Mouse (Mus musculus): ENCODE results near the gene Metap1. TPM values are rescaled to one million over a fixed set of nuclear protein-coding genes. Genes with fewer than 3 reads are reported as not detected.

Metap1 gene
- polyA plus RNA-seq, 1 experiment from 2014 or later = 49.2 TPM

- H3K4me1 ChIP-seq (ENCODE audit: control insufficient read depth, insufficient read depth, low read length) = no peaks in the 10 kb centered on the region
- no peak overlapping the region for H3K27ac ChIP-seq (ENCODE audit: low read depth, low read length)
- WGBS = 85% methylated on average over 2 of the region's 2 CpGs
- H3K36me3 ChIP-seq (ENCODE audit: control insufficient read depth, insufficient read depth, low read length) = peaks cover 10% of the 10 kb centered on the region
- H3K4me3 ChIP-seq (ENCODE audit: low read depth, low read length) = no peak overlapping the region
- DNase-seq (ENCODE audit: low spot score, missing footprints) (no peak), ATAC-seq (ENCODE audit: low FRiP score) (peak; percentile 60; the same call in 1 of the 2 replicates)
- no peaks in the 10 kb centered on the region for H3K9me3 ChIP-seq (ENCODE audit: control insufficient read depth, low read length)
- H3K4me2 ChIP-seq = no peak overlapping the region
- no peak overlapping the region for H3K9ac ChIP-seq (ENCODE audit: low read length)
- H3K27me3 ChIP-seq (ENCODE audit: control insufficient read depth, insufficient read depth, low read length) = no peaks in the 10 kb centered on the region
Observed at GRCm38 (mm10) chr3:138463137-138463536, 26.2 kb downstream of the Metap1 start.

- WGBS = 94% methylated on average over 3 of the region's 3 CpGs
- H3K9me3 ChIP-seq (ENCODE audit: control insufficient read depth, low read length) = no peaks in the 10 kb centered on the region
- ATAC-seq (ENCODE audit: low FRiP score) (no peak), DNase-seq (ENCODE audit: low spot score, missing footprints) (peak; percentile 54)
- no peak overlapping the region for H3K4me3 ChIP-seq (ENCODE audit: low read depth, low read length)
- no peak overlapping the region for H3K9ac ChIP-seq (ENCODE audit: low read length)
- H3K4me2 ChIP-seq = no peak overlapping the region
- H3K27ac ChIP-seq (ENCODE audit: low read depth, low read length) = no peak overlapping the region
- H3K27me3 ChIP-seq (ENCODE audit: control insufficient read depth, insufficient read depth, low read length) = no peaks in the 10 kb centered on the region
- peaks cover 12% of the 10 kb centered on the region for H3K36me3 ChIP-seq (ENCODE audit: control insufficient read depth, insufficient read depth, low read length)
- H3K4me1 ChIP-seq (ENCODE audit: control insufficient read depth, insufficient read depth, low read length) = no peaks in the 10 kb centered on the region
Observed at GRCm38 (mm10) chr3:138461832-138462231, 27.5 kb downstream of the Metap1 start.

- ATAC-seq (ENCODE audit: low FRiP score) = no peak
- no peak overlapping the region for H3K9ac ChIP-seq (ENCODE audit: low read length)
- no peak overlapping the region for H3K27ac ChIP-seq (ENCODE audit: low read depth, low read length)
- H3K36me3 ChIP-seq (ENCODE audit: control insufficient read depth, insufficient read depth, low read length) = peaks cover 15% of the 10 kb centered on the region
- H3K27me3 ChIP-seq (ENCODE audit: control insufficient read depth, insufficient read depth, low read length) = no peaks in the 10 kb centered on the region
- H3K4me3 ChIP-seq (ENCODE audit: low read depth, low read length) = no peak overlapping the region
- H3K4me2 ChIP-seq = no peak overlapping the region
- DNase-seq (ENCODE audit: low spot score, missing footprints) = no peak
- no peaks in the 10 kb centered on the region for H3K4me1 ChIP-seq (ENCODE audit: control insufficient read depth, insufficient read depth, low read length)
- H3K9me3 ChIP-seq (ENCODE audit: control insufficient read depth, low read length) = no peaks in the 10 kb centered on the region
- WGBS = 88% methylated on average over 13 of the region's 13 CpGs
Observed at GRCm38 (mm10) chr3:138460260-138460659, 29.1 kb downstream of the Metap1 start.

- 96% methylated on average over 3 of the region's 3 CpGs for WGBS
- Histone ChIP-seq H3K36me3 (ENCODE audit: control insufficient read depth, insufficient read depth, low read length) (peaks cover 17% of the 10 kb centered on the region), H3K4me1 (ENCODE audit: control insufficient read depth, insufficient read depth, low read length) (no peaks in the 10 kb centered on the region), H3K4me3 (ENCODE audit: low read depth, low read length) (no peak overlapping the region), H3K27ac (ENCODE audit: low read depth, low read length) (no peak overlapping the region), H3K27me3 (ENCODE audit: control insufficient read depth, insufficient read depth, low read length) (no peaks in the 10 kb centered on the region), H3K9ac (ENCODE audit: low read length) (no peak overlapping the region), H3K4me2 (no peak overlapping the region), H3K9me3 (ENCODE audit: control insufficient read depth, low read length) (no peaks in the 10 kb centered on the region)
- ATAC-seq (ENCODE audit: low FRiP score) (no peak), DNase-seq (ENCODE audit: low spot score, missing footprints) (no peak)
Observed at GRCm38 (mm10) chr3:138458441-138458840, 30.9 kb downstream of the Metap1 start.

GRCm38 (mm10) chr3:138454711-138455435 lies 34.4 kb downstream of the Metap1 start:
- ATAC-seq (ENCODE audit: low FRiP score) = no peak
- WGBS = 95% methylated on average over 13 of the region's 13 CpGs
- peak; percentile 75 for DNase-seq (ENCODE audit: low spot score, missing footprints)

GRCm38 (mm10) chr3:138454234-138454633 lies 35.1 kb downstream of the Metap1 start:
- peaks cover 24% of the 10 kb centered on the region for H3K36me3 ChIP-seq (ENCODE audit: control insufficient read depth, insufficient read depth, low read length)
- H3K9me3 ChIP-seq (ENCODE audit: control insufficient read depth, low read length) = no peaks in the 10 kb centered on the region
- no peak overlapping the region for H3K4me3 ChIP-seq (ENCODE audit: low read depth, low read length)
- no peak overlapping the region for H3K4me2 ChIP-seq
- ATAC-seq (ENCODE audit: low FRiP score) = no peak
- no peak overlapping the region for H3K9ac ChIP-seq (ENCODE audit: low read length)
- H3K27ac ChIP-seq (ENCODE audit: low read depth, low read length) = no peak overlapping the region
- no peak for DNase-seq (ENCODE audit: low spot score, missing footprints)
- WGBS = 94% methylated on average over 1 of the region's 1 CpGs
- H3K4me1 ChIP-seq (ENCODE audit: control insufficient read depth, insufficient read depth, low read length) = no peaks in the 10 kb centered on the region
- no peaks in the 10 kb centered on the region for H3K27me3 ChIP-seq (ENCODE audit: control insufficient read depth, insufficient read depth, low read length)

More at GRCm38 (mm10) chr3:138454711-138455435, 34.4 kb downstream of the Metap1 start:
- H3K27me3 ChIP-seq (ENCODE audit: control insufficient read depth, insufficient read depth, low read length) = no peaks in the 10 kb centered on the region
- H3K27ac ChIP-seq (ENCODE audit: low read depth, low read length) = no peak overlapping the region
- H3K4me2 ChIP-seq = no peak overlapping the region
- H3K36me3 ChIP-seq (ENCODE audit: control insufficient read depth, insufficient read depth, low read length) = peaks cover 24% of the 10 kb centered on the region
- no peaks in the 10 kb centered on the region for H3K9me3 ChIP-seq (ENCODE audit: control insufficient read depth, low read length)
- no peaks in the 10 kb centered on the region for H3K4me1 ChIP-seq (ENCODE audit: control insufficient read depth, insufficient read depth, low read length)
- H3K9ac ChIP-seq (ENCODE audit: low read length) = no peak overlapping the region
- no peak overlapping the region for H3K4me3 ChIP-seq (ENCODE audit: low read depth, low read length)

- WGBS = 91% methylated on average over 10 of the region's 10 CpGs
- Histone ChIP-seq H3K9me3 (ENCODE audit: control insufficient read depth, low read length) (no peaks in the 10 kb centered on the region), H3K27ac (ENCODE audit: low read depth, low read length) (no peak overlapping the region), H3K4me3 (ENCODE audit: low read depth, low read length) (no peak overlapping the region), H3K27me3 (ENCODE audit: control insufficient read depth, insufficient read depth, low read length) (no peaks in the 10 kb centered on the region), H3K36me3 (ENCODE audit: control insufficient read depth, insufficient read depth, low read length) (peaks cover 23% of the 10 kb centered on the region), H3K4me2 (no peak overlapping the region), H3K9ac (ENCODE audit: low read length) (no peak overlapping the region), H3K4me1 (ENCODE audit: control insufficient read depth, insufficient read depth, low read length) (no peaks in the 10 kb centered on the region)
- DNase-seq (ENCODE audit: low spot score, missing footprints) (no peak), ATAC-seq (ENCODE audit: low FRiP score) (0 out of 2 replicates have a peak, but pooled peaks have one; percentile 18)
Observed at GRCm38 (mm10) chr3:138452169-138452568, 37.1 kb downstream of the Metap1 start.

- Histone ChIP-seq H3K4me3 (ENCODE audit: low read depth, low read length) (no peak overlapping the region), H3K9ac (ENCODE audit: low read length) (no peak overlapping the region), H3K4me1 (ENCODE audit: control insufficient read depth, insufficient read depth, low read length) (peaks cover 9% of the 10 kb centered on the region), H3K4me2 (no peak overlapping the region), H3K9me3 (ENCODE audit: control insufficient read depth, low read length) (no peaks in the 10 kb centered on the region), H3K27me3 (ENCODE audit: control insufficient read depth, insufficient read depth, low read length) (no peaks in the 10 kb centered on the region), H3K27ac (ENCODE audit: low read depth, low read length) (no peak overlapping the region), H3K36me3 (ENCODE audit: control insufficient read depth, insufficient read depth, low read length) (peaks cover 23% of the 10 kb centered on the region)
- no peak for ATAC-seq (ENCODE audit: low FRiP score)
- 88% methylated on average over 12 of the region's 12 CpGs for WGBS
- no peak for DNase-seq (ENCODE audit: low spot score, missing footprints)
Observed at GRCm38 (mm10) chr3:138448077-138448860, 41.0 kb downstream of the Metap1 start.

- Histone ChIP-seq H3K27ac (ENCODE audit: low read depth, low read length) (peak overlapping the region; percentile 62; the same call in 1 of the 2 replicates), H3K4me2 (peak overlapping the region; percentile 76), H3K36me3 (ENCODE audit: control insufficient read depth, insufficient read depth, low read length) (peaks cover 10% of the 10 kb centered on the region), H3K9me3 (ENCODE audit: control insufficient read depth, low read length) (no peaks in the 10 kb centered on the region), H3K4me1 (ENCODE audit: control insufficient read depth, insufficient read depth, low read length) (peaks cover 10% of the 10 kb centered on the region), H3K4me3 (ENCODE audit: low read depth, low read length) (peak overlapping the region; percentile 82), H3K27me3 (ENCODE audit: control insufficient read depth, insufficient read depth, low read length) (no peaks in the 10 kb centered on the region), H3K9ac (ENCODE audit: low read length) (peak overlapping the region; percentile 87)
- DNase-seq (ENCODE audit: low spot score, missing footprints) = no peak
- ATAC-seq (ENCODE audit: low FRiP score) = no peak
- 4% methylated on average over 9 of the region's 9 CpGs for WGBS
Observed at GRCm38 (mm10) chr3:138443465-138443771, 45.9 kb downstream of the Metap1 start.

All from midbrain, embryonic 11.5 days (tissue).